Mouse (Mus musculus): ENCODE measurements around the gene Rgs3.

- TF ChIP-seq MYB (IDR thresholded peaks at IDR 0.05; ENCODE audit: low read depth, low read length) = no peak
- no peak for TF ChIP-seq NELFE (IDR thresholded peaks at IDR 0.05; ENCODE audit: low read depth, low read length)
- no peak for TF ChIP-seq CTCF (IDR thresholded peaks at IDR 0.05 in 2 of 3, conservative IDR thresholded peaks at IDR 0.05 in 1 of 3; ENCODE audit: control insufficient read depth in 1 of 3, insufficient read depth in 1 of 3, low read depth in 2 of 3, low read length in 3 of 3, poor library complexity in 1 of 3, severe bottlenecking in 1 of 3)
- TF ChIP-seq KAT2A (conservative IDR thresholded peaks at IDR 0.05; ENCODE audit: low read depth, low read length) = no peak
- TF ChIP-seq HCFC1 (IDR thresholded peaks at IDR 0.05; ENCODE audit: low read depth, low read length) = no peak
- TF ChIP-seq TAL1 (IDR thresholded peaks at IDR 0.05; ENCODE audit: low read length) = no peak
- TF ChIP-seq EP300 (IDR thresholded peaks at IDR 0.05; ENCODE audit: low read depth in 1 of 2, low read length in 2 of 2) = no peak
These were observed 60.3 kb downstream of the Rgs3 start for GRCm38 (mm10) chr4:62619965-62620244.
